Mouse (Mus musculus) embryonic fibroblast, embryonic 13.5 days (primary cell): ENCODE results near the gene Pde6d.

Experiments used
- CTCF ChIP-seq: IDR thresholded peaks from 2 replicates; pipeline ENCODE4 v1.5.1; 2011; ENCODE audit warnings: mild to moderate bottlenecking, control low read depth, low read length, moderate library complexity, borderline replicate concordance; ENCODE audit not compliant: insufficient read depth
- POLR2A ChIP-seq: IDR thresholded peaks from 2 replicates; pipeline ENCODE4 v1.6.1; 2011; ENCODE audit warnings: low read depth, mild to moderate bottlenecking, control low read depth, low read length, moderate library complexity

- no peak for TF ChIP-seq POLR2A
- TF ChIP-seq CTCF, result no peak
These were observed 81.7 kb downstream of the Pde6d start for GRCm38 (mm10) chr1:86500681-86501080.
